Comparison of ENCODE assay signal across 13 mouse cellular contexts in genomic region chr2:17669000-17669399, GRCm38 (mm10).
A peak's percentile ranks its signal among the peaks of the same experiment; 100 is the strongest.
DNase-seq lines count a peak whose midpoint lies in the region; ATAC-seq and TF ChIP-seq lines count a peak whose summit lies in the region.
"Had no signal": no experiment of that assay in that cellular context is flagged by ENCODE, and none has a peak within 500 bp of the region (broad histone marks: within the 10 kb centered on the region; RNA-seq: fewer than 3 reads in every experiment).

No protein-coding gene starts in this region.

- no peak overlapping the region for H3K4me2 ChIP-seq in forebrain, embryonic 14.5 days (ENCODE audit: low read length)
- H3K4me2 ChIP-seq in hindbrain, embryonic 16.5 days (ENCODE audit: low read length) = no peak overlapping the region
- H3K4me2 ChIP-seq in midbrain, postnatal 0 days (ENCODE audit: low read depth, low read length, poor library complexity, severe bottlenecking) = no peak overlapping the region
- H3K4me2 ChIP-seq in liver, embryonic 11.5 days = no peak overlapping the region
- H3K4me2 ChIP-seq: embryonic facial prominence, embryonic 12.5 days; intestine, embryonic 15.5 days; liver, embryonic 13.5 days had no signal

- H3K4me1 ChIP-seq in forebrain, embryonic 14.5 days (ENCODE audit: control insufficient read depth, insufficient read depth, low read length) = peaks cover 14% of the 10 kb centered on the region
- H3K4me1 ChIP-seq in hindbrain, embryonic 16.5 days (ENCODE audit: control insufficient read depth, insufficient read depth, low read depth, low read length) = peaks cover 18% of the 10 kb centered on the region
- H3K4me1 ChIP-seq in midbrain, postnatal 0 days (ENCODE audit: insufficient read depth, low read length) = no peaks in the 10 kb centered on the region
- H3K4me1 ChIP-seq in liver, embryonic 11.5 days (replicated peaks; ENCODE audit: control insufficient read depth, insufficient read depth, low read length) = no peaks in the 10 kb centered on the region
- H3K4me1 ChIP-seq: embryonic facial prominence, embryonic 12.5 days; intestine, embryonic 15.5 days; liver, embryonic 13.5 days had no signal

- TF ChIP-seq CTCF in layer of hippocampus, adult 2 months (conservative IDR thresholded peaks at IDR 0.05) = no peak
- no peak for TF ChIP-seq CTCF in midbrain, postnatal 0 days (IDR thresholded peaks at IDR 0.05)

- peak; percentile 49 to 67 for DNase-seq in layer of hippocampus, adult 2 months (ENCODE audit: low spot score in 2 of 2)
- DNase-seq in layer of hippocampus, adult 9-10 months (ENCODE audit: low spot score) = no peak
- DNase-seq in forebrain, embryonic 14.5 days (ENCODE audit: low spot score) = no peak
- DNase-seq in midbrain, postnatal 0 days (ENCODE audit: low spot score) = no peak
- no peak for DNase-seq in liver, embryonic 11.5 days (ENCODE audit: low spot score)
- DNase-seq in frontal cortex, postnatal 10 days (ENCODE audit: low spot score in 2 of 2) = no peak
- DNase-seq: cerebellum, adult 9-11 months; kidney, postnatal 10 days; liver, embryonic 13.5 days; thymus, adult 2 months had no signal

- no peak overlapping the region for H3K4me3 ChIP-seq in layer of hippocampus, adult 2 months
- no peak overlapping the region for H3K4me3 ChIP-seq in forebrain, embryonic 14.5 days (ENCODE audit: low read depth, low read length)
- no peak overlapping the region for H3K4me3 ChIP-seq in hindbrain, embryonic 16.5 days (ENCODE audit: low read length)
- H3K4me3 ChIP-seq in midbrain, postnatal 0 days (ENCODE audit: low read depth, low read length) = no peak overlapping the region
- H3K4me3 ChIP-seq in liver, embryonic 11.5 days (ENCODE audit: low read depth, low read length) = no peak overlapping the region
- H3K4me3 ChIP-seq: embryonic facial prominence, embryonic 12.5 days; intestine, embryonic 15.5 days; liver, embryonic 13.5 days had no signal

- H3K27ac ChIP-seq in layer of hippocampus, adult 2 months = peak overlapping the region; percentile 77
- H3K27ac ChIP-seq in forebrain, embryonic 14.5 days (ENCODE audit: low read depth, low read length) = peak overlapping the region; percentile 49; the same call in 1 of the 2 replicates
- peak overlapping the region; percentile 34; the same call in 1 of the 2 replicates for H3K27ac ChIP-seq in hindbrain, embryonic 16.5 days (ENCODE audit: low read depth, low read length)
- peak overlapping the region; percentile 87 for H3K27ac ChIP-seq in midbrain, postnatal 0 days (ENCODE audit: low read depth, low read length)
- H3K27ac ChIP-seq in liver, embryonic 11.5 days (ENCODE audit: low read depth, low read length) = no peak overlapping the region
- H3K27ac ChIP-seq: embryonic facial prominence, embryonic 12.5 days; intestine, embryonic 15.5 days; liver, embryonic 13.5 days had no signal

- WGBS in forebrain, embryonic 14.5 days = 48% methylated on average over 2 of the region's 2 CpGs
- 48% methylated on average over 2 of the region's 2 CpGs for WGBS in hindbrain, embryonic 16.5 days
- WGBS in midbrain, postnatal 0 days = 49% methylated on average over 2 of the region's 2 CpGs
- 59% methylated on average over 2 of the region's 2 CpGs for WGBS in liver, embryonic 11.5 days

- peak; percentile 56; the same call in 1 of the 2 replicates for ATAC-seq in forebrain, embryonic 14.5 days
- 0 out of 2 replicates have a peak, but pooled peaks have one; percentile 22 for ATAC-seq in hindbrain, embryonic 16.5 days
- ATAC-seq in midbrain, postnatal 0 days (ENCODE audit: low FRiP score) = no peak
- ATAC-seq in liver, embryonic 11.5 days (replicated peaks; ENCODE audit: low FRiP score) = no peak
- ATAC-seq: intestine, embryonic 15.5 days had no signal

- no peaks in the 10 kb centered on the region for H3K9me3 ChIP-seq in forebrain, embryonic 14.5 days (replicated peaks; ENCODE audit: control insufficient read depth, low read length)
- H3K9me3 ChIP-seq in hindbrain, embryonic 16.5 days (ENCODE audit: control insufficient read depth, low read length) = no peaks in the 10 kb centered on the region
- H3K9me3 ChIP-seq in midbrain, postnatal 0 days (ENCODE audit: low read length) = no peaks in the 10 kb centered on the region
- H3K9me3 ChIP-seq in liver, embryonic 11.5 days (ENCODE audit: control insufficient read depth, low read length) = no peaks in the 10 kb centered on the region
- H3K9me3 ChIP-seq: embryonic facial prominence, embryonic 12.5 days; intestine, embryonic 15.5 days; liver, embryonic 13.5 days had no signal

- H3K27me3 ChIP-seq in forebrain, embryonic 14.5 days (replicated peaks; ENCODE audit: control insufficient read depth, insufficient read depth, low read length) = no peaks in the 10 kb centered on the region
- H3K27me3 ChIP-seq in hindbrain, embryonic 16.5 days (replicated peaks; ENCODE audit: control insufficient read depth, insufficient read depth, low read length) = no peaks in the 10 kb centered on the region
- H3K27me3 ChIP-seq in midbrain, postnatal 0 days (ENCODE audit: insufficient read depth, low read length) = no peaks in the 10 kb centered on the region
- no peaks in the 10 kb centered on the region for H3K27me3 ChIP-seq in liver, embryonic 11.5 days (replicated peaks; ENCODE audit: control insufficient read depth, insufficient read depth, low read length)
- H3K27me3 ChIP-seq: embryonic facial prominence, embryonic 12.5 days; intestine, embryonic 15.5 days; liver, embryonic 13.5 days had no signal

- no peak overlapping the region for H3K9ac ChIP-seq in forebrain, embryonic 14.5 days (ENCODE audit: low read length)
- no peak overlapping the region for H3K9ac ChIP-seq in hindbrain, embryonic 16.5 days (ENCODE audit: low read depth, low read length)
- no peak overlapping the region for H3K9ac ChIP-seq in midbrain, postnatal 0 days (replicated peaks; ENCODE audit: low read length, poor library complexity, severe bottlenecking)
- H3K9ac ChIP-seq in liver, embryonic 11.5 days (ENCODE audit: low read depth, low read length) = no peak overlapping the region
- H3K9ac ChIP-seq: embryonic facial prominence, embryonic 12.5 days; intestine, embryonic 15.5 days; liver, embryonic 13.5 days had no signal

- H3K36me3 ChIP-seq in forebrain, embryonic 14.5 days (ENCODE audit: control insufficient read depth, insufficient read depth, low read length) = no peaks in the 10 kb centered on the region
- no peaks in the 10 kb centered on the region for H3K36me3 ChIP-seq in hindbrain, embryonic 16.5 days (ENCODE audit: control insufficient read depth, insufficient read depth, low read length)
- H3K36me3 ChIP-seq in midbrain, postnatal 0 days (ENCODE audit: insufficient read depth, low read length) = no peaks in the 10 kb centered on the region
- H3K36me3 ChIP-seq in liver, embryonic 11.5 days (ENCODE audit: control insufficient read depth, insufficient read depth, low read length) = no peaks in the 10 kb centered on the region
- H3K36me3 ChIP-seq: embryonic facial prominence, embryonic 12.5 days; intestine, embryonic 15.5 days; liver, embryonic 13.5 days had no signal

Comparison
In these comparisons a context has a peak if more than half of its experiments do, and no peak if none do; other contexts are left out.
1. DNase-seq: peak in layer of hippocampus, adult 2 months (2 of 2); none in layer of hippocampus, adult 9-10 months (single experiment), forebrain, embryonic 14.5 days (single experiment), midbrain, postnatal 0 days (single experiment), liver, embryonic 11.5 days (single experiment) and frontal cortex, postnatal 10 days (0 of 2).
2. ATAC-seq: peak in forebrain, embryonic 14.5 days (single experiment) and hindbrain, embryonic 16.5 days (single experiment); none in midbrain, postnatal 0 days (single experiment) and liver, embryonic 11.5 days (single experiment).